Mouse (Mus musculus) forebrain, embryonic 14.5 days (tissue): Measurements from ENCODE around the gene Olfr1453. TPM values are rescaled to one million over a fixed set of nuclear protein-coding genes. Genes with fewer than 3 reads are reported as not detected.
"Not testable (repeated sequence)": the region's sequence is repeated elsewhere in the genome, so short reads cannot be mapped to it uniquely, and the experiment has no call there.

ENCODE experiments used
- ATAC-seq: fragments of 200-750 bp; cut with Nextera tagmentation; 2 replicates; pipeline ENCODE4 v1.8.0; 2017; ENCODE audit warnings: mild to moderate bottlenecking, moderate library complexity
- DNase-seq: peaks from one replicate; pipeline ENCODE4 v3.0.0-alpha.2; 2015; ENCODE audit warnings: low spot score
- H3K27ac ChIP-seq: fragments of 300-500 bp; sonication (generic); 2 replicates; pipeline ENCODE4 v1.5.1; 2014; ENCODE audit warnings: low read depth, mild to moderate bottlenecking, control low read depth, low read length, moderate library complexity
- H3K27me3 ChIP-seq: fragments of 300-500 bp; sonication (generic); replicated peaks from 2 replicates; pipeline ENCODE4 v1.6.1; 2014; ENCODE audit warnings: low read length, control low read depth, mixed read lengths; ENCODE audit not compliant: control insufficient read depth, insufficient read depth
- H3K36me3 ChIP-seq: fragments of 300-500 bp; sonication (generic); 2 replicates; pipeline ENCODE4 v1.6.1; 2014; ENCODE audit warnings: low read length, control low read depth; ENCODE audit not compliant: control insufficient read depth, insufficient read depth
- H3K4me1 ChIP-seq: fragments of 300-500 bp; sonication (generic); 2 replicates; pipeline ENCODE4 v1.6.1; 2014; ENCODE audit warnings: antibody characterized with exemption, low read length, control low read depth; ENCODE audit not compliant: control insufficient read depth, insufficient read depth
- H3K4me2 ChIP-seq: fragments of 300-500 bp; sonication (generic); 2 replicates; pipeline ENCODE4 v1.6.1; 2014; ENCODE audit warnings: mild to moderate bottlenecking, control low read depth, low read length
- H3K4me3 ChIP-seq: fragments of 300-500 bp; sonication (generic); 2 replicates; pipeline ENCODE4 v1.5.1; 2014; ENCODE audit warnings: low read depth, low read length, control low read depth
- H3K9ac ChIP-seq: fragments of 300-500 bp; sonication (generic); 2 replicates; pipeline ENCODE4 v1.6.1; 2014; ENCODE audit warnings: mild to moderate bottlenecking, low read length, control low read depth, moderate library complexity
- H3K9me3 ChIP-seq: fragments of 300-500 bp; sonication (generic); replicated peaks from 2 replicates; pipeline ENCODE4 v1.6.1; 2016; ENCODE audit warnings: low read length, control low read depth, mixed read lengths; ENCODE audit not compliant: control insufficient read depth
- WGBS: fragments of 180-500 bp; shearing (Covaris S2); extraction: QIAGEN DNeasy Blood & Tissue Kit; methylation state at CpG from one replicate; pipeline ENCODE4 v1.1.7; 2014; 5-methylcytosine and 5-hydroxymethylcytosine counted together
- polyA plus RNA-seq: library from polyadenylated mRNA; unstranded; fragments of >200 nt; fragmentation: Nextera tagmentation; extraction: Ambion mirVana; gene quantifications from 2 replicates; pipeline ENCODE4 v1.2.1, GENCODE M21; 2014

Gene Olfr1453
- not detected in 2 replicates for polyA plus RNA-seq

GRCm38 (mm10) chr19:13028227-13028626 lies at the start of gene Olfr1453:
TSS of gene Olfr1453 (minus strand) at chr19:13028327.
- H3K4me2 ChIP-seq: no peak within 1 kb of the TSS
- WGBS: 53% methylated on average over 1 of the region's 1 CpGs
- no peak within 1 kb of the TSS for H3K27ac ChIP-seq
- no peak within 1 kb of the TSS for H3K9ac ChIP-seq
- no peak for ATAC-seq
- H3K36me3 ChIP-seq: no peaks in the 10 kb centered on the region
- no peaks in the 10 kb centered on the region for H3K4me1 ChIP-seq
- no peaks in the 10 kb centered on the region for H3K27me3 ChIP-seq
- H3K9me3 ChIP-seq: no peaks in the 10 kb centered on the region
- no peak for DNase-seq
- no peak within 1 kb of the TSS for H3K4me3 ChIP-seq

GRCm38 (mm10) chr19:13060310-13060709 lies 32.2 kb upstream of the Olfr1453 start, which contains the start of gene Olfr1454:
TSS of gene Olfr1454 (plus strand) at chr19:13060610.
- no peaks in the 10 kb centered on the region for H3K4me1 ChIP-seq
- no peak within 1 kb of the TSS for H3K9ac ChIP-seq
- WGBS: 72% methylated on average over 2 of the region's 2 CpGs

GRCm38 (mm10) chr19:12994714-12995113 lies 33.4 kb downstream of the Olfr1453 start, which contains the start of gene Olfr1451:
TSS of gene Olfr1451 (plus strand) at chr19:12995014.
- ATAC-seq: no peak
- no peak for DNase-seq
- Histone ChIP-seq H3K9ac (no peak within 1 kb of the TSS), H3K27me3 (no peaks in the 10 kb centered on the region), H3K27ac (no peak within 1 kb of the TSS), H3K4me2 (no peak within 1 kb of the TSS), H3K9me3 (0 out of 2 replicates have a peak, but pooled peaks cover 4% of the 10 kb centered on the region), H3K4me3 (no peak within 1 kb of the TSS), H3K4me1 (no peaks in the 10 kb centered on the region), H3K36me3 (no peaks in the 10 kb centered on the region)
- WGBS: 60% methylated on average over 2 of the region's 2 CpGs

More at GRCm38 (mm10) chr19:13060310-13060709, 32.2 kb upstream of the Olfr1453 start, which contains the start of gene Olfr1454:
- H3K4me2 ChIP-seq: no peak within 1 kb of the TSS
- no peak within 1 kb of the TSS for H3K27ac ChIP-seq
- no peaks in the 10 kb centered on the region for H3K27me3 ChIP-seq
- ATAC-seq (no peak), DNase-seq (no peak)
- peaks cover 8% of the 10 kb centered on the region; the same call in 1 of the 2 replicates for H3K9me3 ChIP-seq
- H3K4me3 ChIP-seq: no peak within 1 kb of the TSS
- H3K36me3 ChIP-seq: no peaks in the 10 kb centered on the region

GRCm38 (mm10) chr19:12992316-12992715 lies 35.8 kb downstream of the Olfr1453 start:
- DNase-seq, H3K9ac ChIP-seq, ATAC-seq, H3K9me3 ChIP-seq, H3K27ac ChIP-seq, H3K4me1 ChIP-seq, H3K36me3 ChIP-seq, H3K4me3 ChIP-seq, H3K27me3 ChIP-seq, H3K4me2 ChIP-seq: not testable (repeated sequence)
- 95% methylated on average over 4 of the region's 4 CpGs for WGBS

Other genes with a start within 250 kb of the Olfr1453 start
- 7.7 and 8.1 TPM in 2 replicates for gene Zfp91, start 232.2 kb downstream of the Olfr1453 start, polyA plus RNA-seq
- 1.2 and 1.4 TPM in 2 replicates for gene Lpxn, start 232.1 kb downstream of the Olfr1453 start, polyA plus RNA-seq
- not detected in 2 replicates for gene Gm5244, start 181.6 kb downstream of the Olfr1453 start, polyA plus RNA-seq
- gene Olfr1444, start 171.0 kb downstream of the Olfr1453 start, polyA plus RNA-seq: not detected in 2 replicates
- not detected in 2 replicates for gene Olfr1445, start 144.5 kb downstream of the Olfr1453 start, polyA plus RNA-seq
- not detected in 2 replicates for gene Olfr1446, start 134.8 kb downstream of the Olfr1453 start, polyA plus RNA-seq
- gene Olfr1447, start 124.6 kb downstream of the Olfr1453 start, polyA plus RNA-seq: not detected in 2 replicates
- gene Olfr1448, start 103.9 kb downstream of the Olfr1453 start, polyA plus RNA-seq: not detected in 2 replicates
- not detected in 2 replicates for gene Olfr1449, start 97.5 kb downstream of the Olfr1453 start, polyA plus RNA-seq
- gene Olfr1450, start 78.1 kb downstream of the Olfr1453 start, polyA plus RNA-seq: not detected in 2 replicates
- gene Olfr1451, start 33.3 kb downstream of the Olfr1453 start, polyA plus RNA-seq: not detected in 2 replicates
- gene Olfr1454, start 32.3 kb upstream of the Olfr1453 start, polyA plus RNA-seq: not detected in 2 replicates
- gene Olfr1457, start 69.6 kb upstream of the Olfr1453 start, polyA plus RNA-seq: not detected in 2 replicates
- gene Olfr1458, start 78.4 kb upstream of the Olfr1453 start, polyA plus RNA-seq: not detected in 2 replicates
- not detected in 2 replicates for gene Olfr1459, start 121.2 kb upstream of the Olfr1453 start, polyA plus RNA-seq
- not detected in 2 replicates for gene Olfr1461, start 134.7 kb upstream of the Olfr1453 start, polyA plus RNA-seq
- not detected in 2 replicates for gene Olfr1462, start 157.4 kb upstream of the Olfr1453 start, polyA plus RNA-seq
- gene Olfr1463, start 203.0 kb upstream of the Olfr1453 start, polyA plus RNA-seq: not detected in 2 replicates